Mouse (Mus musculus) myocyte (in vitro differentiated cells): ENCODE results near the gene Nrarp.

ENCODE experiments used
- CEBPB ChIP-seq: IDR thresholded peaks from 2 replicates; pipeline ENCODE4 v1.6.1; 2011; ENCODE audit warnings: mild to moderate bottlenecking, moderate library complexity; ENCODE audit not compliant: poor library complexity, insufficient read depth, severe bottlenecking
- E2F4 ChIP-seq: IDR thresholded peaks from one replicate; pipeline ENCODE4 v1.6.1; 2011; ENCODE audit warnings: mild to moderate bottlenecking, control low read depth, moderate library complexity; ENCODE audit not compliant: insufficient read depth
- MAX ChIP-seq: IDR thresholded peaks from one replicate; pipeline ENCODE4 v1.6.1; 2011; ENCODE audit warnings: low read depth, mild to moderate bottlenecking, control low read depth
- MYOD1 ChIP-seq, 3 experiments: IDR thresholded peaks; one replicate each; pipeline ENCODE4 v1.6.1; 2011; ENCODE audit warnings: control low read depth in 2 of 3, low read depth in 2 of 3, mild to moderate bottlenecking in 2 of 3, moderate library complexity in 1 of 3; ENCODE audit not compliant: insufficient read length in 2 of 3, control insufficient read depth in 1 of 3
- MYOG ChIP-seq, 3 experiments: IDR thresholded peaks; one replicate each; pipeline ENCODE4 v1.6.1; 2011; ENCODE audit warnings: control low read depth in 2 of 3, low read depth in 2 of 3, mild to moderate bottlenecking in 2 of 3; ENCODE audit not compliant: insufficient read length in 2 of 3, control insufficient read depth in 1 of 3, insufficient read depth in 1 of 3
- POLR2A ChIP-seq: IDR thresholded peaks from one replicate; pipeline ENCODE4 v1.6.1; 2011; ENCODE audit warnings: low read depth, mild to moderate bottlenecking, control low read depth, moderate library complexity; ENCODE audit not compliant: insufficient read length
- POLR2AphosphoS2 ChIP-seq: IDR thresholded peaks from one replicate; pipeline ENCODE4 v1.6.1; 2011; ENCODE audit warnings: low read depth, control low read depth; ENCODE audit not compliant: insufficient read length
- REST ChIP-seq: IDR thresholded peaks from one replicate; pipeline ENCODE4 v1.6.1; 2011; ENCODE audit warnings: mild to moderate bottlenecking, control low read depth, moderate library complexity; ENCODE audit not compliant: insufficient read depth, insufficient read length
- SRF ChIP-seq: IDR thresholded peaks from one replicate; pipeline ENCODE4 v1.6.1; 2011; ENCODE audit warnings: low read depth; ENCODE audit not compliant: control insufficient read depth, insufficient read length
- TCF12 ChIP-seq: IDR thresholded peaks from one replicate; pipeline ENCODE4 v1.6.1; 2011; ENCODE audit warnings: mild to moderate bottlenecking, control low read depth; ENCODE audit not compliant: poor library complexity, insufficient read depth, severe bottlenecking
- TCF3 ChIP-seq: IDR thresholded peaks from one replicate; pipeline ENCODE4 v1.6.1; 2011; ENCODE audit warnings: low read depth, control low read depth; ENCODE audit not compliant: insufficient read length
- USF1 ChIP-seq: IDR thresholded peaks from one replicate; pipeline ENCODE4 v1.6.1; 2011; ENCODE audit warnings: low read depth, mild to moderate bottlenecking, control low read depth, moderate library complexity

DNA sequence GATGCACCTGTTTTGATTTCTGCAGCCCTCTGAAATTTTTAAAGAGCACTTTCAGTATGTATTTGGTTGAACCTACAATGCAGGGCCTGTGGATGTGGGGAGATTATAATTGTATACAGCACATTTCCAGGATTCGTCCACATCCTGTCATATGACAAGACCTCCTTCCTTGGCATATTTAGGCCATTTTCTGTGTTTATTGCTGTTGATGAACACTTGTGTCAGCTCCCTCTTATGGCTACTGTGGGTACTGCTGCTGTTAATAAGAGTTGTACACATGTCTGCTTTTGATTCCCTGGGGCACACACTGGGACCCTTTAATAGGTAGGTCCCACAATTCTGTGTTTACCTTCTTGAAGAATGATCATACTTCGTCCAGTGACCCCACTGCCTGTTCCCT lies 22.9 kb upstream of the Nrarp start:
- TF ChIP-seq POLR2AphosphoS2 (no peak), POLR2A (no peak), TCF12 (no peak), MYOG (IDR thresholded peaks at IDR 0.05; ENCODE audit: control insufficient read depth in 1 of 3, insufficient read depth in 1 of 3, insufficient read length in 2 of 3, low read depth in 2 of 3) (no peak), MAX (no peak), USF1 (no peak), CEBPB (no peak), E2F4 (no peak), SRF (no peak), MYOD1 (IDR thresholded peaks at IDR 0.05; ENCODE audit: control insufficient read depth in 1 of 3, insufficient read length in 2 of 3, low read depth in 2 of 3) (no peak), REST (no peak), TCF3 (no peak)
